Mouse (Mus musculus) common myeloid progenitor, adult 5-6 weeks (primary cell): ENCODE measurements around the gene Cc2d1b. TPM values are rescaled to one million over a fixed set of nuclear protein-coding genes. Genes with fewer than 3 reads are reported as not detected.

ENCODE experiments used
- ATAC-seq: replicated peaks from 2 replicates; pipeline ENCODE4 v1.8.0; 2016; ENCODE audit warnings: low read depth, mild to moderate bottlenecking, moderate TSS enrichment, inconsistent platforms; ENCODE audit not compliant: poor library complexity, severe bottlenecking
- total RNA-seq: library from RNA; stranded (forward); fragments of 200-1000, 187-1606 nt; gene quantifications from 2 replicates; pipeline ENCODE4 v1.2.3, GENCODE M21; 2017

Gene Cc2d1b
- total RNA-seq, 1 experiment from 2014 or later, result 36.1 TPM

- no peak for ATAC-seq
Measured at GRCm38 (mm10) chr4:108635101-108635500, 15.4 kb downstream of the Cc2d1b start.

GRCm38 (mm10) chr4:108637721-108638120, 18.0 kb downstream of the Cc2d1b start:
- ATAC-seq, result no peak

- peak; percentile 64 for ATAC-seq
Measured at GRCm38 (mm10) chr4:108638752-108639151, 19.0 kb downstream of the Cc2d1b start.

GRCm38 (mm10) chr4:108664407-108664806, 44.7 kb downstream of the Cc2d1b start:
- ATAC-seq, result 0 out of 2 replicates have a peak, but pooled peaks have one; percentile 15

Other genes starting within 250 kb of the Cc2d1b start
- not detected in 2 replicates for gene Shisal2a, start 236.6 kb upstream of the Cc2d1b start, total RNA-seq
- 0.14 and 1.8 TPM in 2 replicates for gene Gpx7, start 213.0 kb upstream of the Cc2d1b start, total RNA-seq
- 61.8 and 73.6 TPM in 2 replicates for gene Tut4, start 160.5 kb upstream of the Cc2d1b start, total RNA-seq
- 116 and 120 TPM in 2 replicates for gene Prpf38a, start 40.6 kb upstream of the Cc2d1b start, total RNA-seq
- 13.9 and 16.2 TPM in 2 replicates for gene Orc1, start 40.5 kb upstream of the Cc2d1b start, total RNA-seq
- gene 3110021N24Rik, start 99.7 kb downstream of the Cc2d1b start, total RNA-seq, result not detected in 2 replicates
- 0.64 TPM in 1 of 2 replicates, not detected in the other for gene Zfyve9, start 160.9 kb downstream of the Cc2d1b start, total RNA-seq
- 71.3 and 127 TPM in 2 replicates for gene Btf3l4, start 213.7 kb downstream of the Cc2d1b start, total RNA-seq
- 55.2 and 72.2 TPM in 2 replicates for gene Txndc12, start 214.7 kb downstream of the Cc2d1b start, total RNA-seq
- 33.8 and 40.1 TPM in 2 replicates for gene Kti12, start 227.8 kb downstream of the Cc2d1b start, total RNA-seq
- 0.73 and 1.9 TPM in 2 replicates for gene A730015C16Rik, start 228.7 kb downstream of the Cc2d1b start, total RNA-seq